Mouse (Mus musculus) CD4-positive, CD25-positive, alpha-beta regulatory T cell, adult 4 months (primary cell): Measurements from ENCODE around the gene Col4a3bp. TPM values are rescaled to one million over a fixed set of nuclear protein-coding genes. Genes with fewer than 3 reads are reported as not detected.

Experiments
- ATAC-seq: one replicate; pipeline ENCODE4 v1.8.0; 2017
- polyA plus RNA-seq, 2 experiments: library from polyadenylated mRNA; unstranded; fragments of 100-300 nt; shearing (Covaris generic); gene quantifications; one replicate each; pipeline ENCODE4 v1.2.1; 2017

Col4a3bp gene
- polyA plus RNA-seq, 2 experiments from 2014 or later: 6.3 to 10.1 TPM

GRCm38 (mm10) chr13:96542901-96543891, 778 bp downstream of the Col4a3bp start:
- ATAC-seq: peak; percentile 40

- no peak for ATAC-seq
Measured at GRCm38 (mm10) chr13:96544506-96544905, 2.1 kb downstream of the Col4a3bp start.

GRCm38 (mm10) chr13:96547250-96547649, 4.8 kb downstream of the Col4a3bp start:
- ATAC-seq: no peak

GRCm38 (mm10) chr13:96547941-96548340, 5.5 kb downstream of the Col4a3bp start:
- peak; percentile 50 for ATAC-seq

- ATAC-seq: peak; percentile 93
Measured at GRCm38 (mm10) chr13:96555099-96555498, 12.7 kb downstream of the Col4a3bp start.

GRCm38 (mm10) chr13:96567977-96568376, 25.6 kb downstream of the Col4a3bp start:
- no peak for ATAC-seq

GRCm38 (mm10) chr13:96570313-96571015, 28.0 kb downstream of the Col4a3bp start:
- ATAC-seq: no peak

- no peak for ATAC-seq
Measured at GRCm38 (mm10) chr13:96571016-96571361, 28.6 kb downstream of the Col4a3bp start.

GRCm38 (mm10) chr13:96574170-96574569, 31.8 kb downstream of the Col4a3bp start:
- ATAC-seq: no peak

- no peak for ATAC-seq
Measured at GRCm38 (mm10) chr13:96579104-96579503, 36.7 kb downstream of the Col4a3bp start.

GRCm38 (mm10) chr13:96579979-96580378, 37.6 kb downstream of the Col4a3bp start:
- ATAC-seq: no peak

- ATAC-seq: no peak
Measured at GRCm38 (mm10) chr13:96584201-96584600, 41.8 kb downstream of the Col4a3bp start.

- ATAC-seq: no peak
Measured at GRCm38 (mm10) chr13:96586540-96586939, 44.1 kb downstream of the Col4a3bp start.

GRCm38 (mm10) chr13:96588642-96589041, 46.2 kb downstream of the Col4a3bp start:
- no peak for ATAC-seq

- ATAC-seq: peak; percentile 93
Measured at GRCm38 (mm10) chr13:96593621-96594020, 51.2 kb downstream of the Col4a3bp start.

- no peak for ATAC-seq
Measured at GRCm38 (mm10) chr13:96594070-96594469, 51.7 kb downstream of the Col4a3bp start.

- ATAC-seq: no peak
Measured at GRCm38 (mm10) chr13:96599182-96599581, 56.8 kb downstream of the Col4a3bp start.

GRCm38 (mm10) chr13:96604242-96604641, 61.8 kb downstream of the Col4a3bp start:
- no peak for ATAC-seq

GRCm38 (mm10) chr13:96614615-96615014, 72.2 kb downstream of the Col4a3bp start:
- no peak for ATAC-seq

- no peak for ATAC-seq
Measured at GRCm38 (mm10) chr13:96620891-96621290, 78.5 kb downstream of the Col4a3bp start.

- no peak for ATAC-seq
Measured at GRCm38 (mm10) chr13:96630396-96630795, 88.0 kb downstream of the Col4a3bp start.

- no peak for ATAC-seq
Measured at GRCm38 (mm10) chr13:96644168-96644567, 101.8 kb downstream of the Col4a3bp start.

- ATAC-seq: no peak
Measured at GRCm38 (mm10) chr13:96645822-96646221, 103.4 kb downstream of the Col4a3bp start.

- ATAC-seq: no peak
Measured at GRCm38 (mm10) chr13:96653041-96653440, 110.6 kb downstream of the Col4a3bp start.
